Mouse (Mus musculus): ENCODE measurements around the gene Tfeb. TPM values are rescaled to one million over a fixed set of nuclear protein-coding genes. Genes with fewer than 3 reads are reported as not detected.

The Tfeb gene
- total and polyA plus RNA-seq, 3 experiments = 29.1 to 49.3 (median 39.9) TPM

DNA sequence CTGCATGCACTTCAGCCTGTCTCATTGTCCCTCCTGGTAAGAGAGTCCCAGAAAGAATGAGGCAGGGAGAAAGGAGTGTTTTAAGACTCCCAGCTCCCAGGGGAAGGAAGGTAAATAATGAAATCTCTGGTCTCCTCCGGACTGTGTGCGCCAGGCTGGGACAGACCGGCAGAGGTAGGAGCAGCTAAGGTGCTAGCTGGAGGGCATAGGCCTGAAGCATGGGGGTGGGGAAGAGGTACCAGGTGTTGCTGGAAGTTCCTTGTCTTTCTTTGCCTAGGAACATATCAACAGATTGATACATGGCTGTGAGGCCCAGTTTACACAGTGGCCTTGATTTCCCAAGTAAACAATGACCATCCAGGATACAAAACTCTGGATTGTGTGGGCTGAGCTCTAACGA, 27.9 kb upstream of the Tfeb start:
- Histone ChIP-seq H3K79me2 (replicated peaks; ENCODE audit: control insufficient read depth, extremely low read depth, insufficient read depth, poor library complexity, severe bottlenecking) (no peaks in the 10 kb centered on the region), H3K4me1 (ENCODE audit: control insufficient read depth in 1 of 2, insufficient read depth in 2 of 2) (peaks cover 6 to 7% of the 10 kb centered on the region in 2 experiments; a peak in 3 of 4 replicates), H3K27me3 (replicated peaks) (peaks cover 35% of the 10 kb centered on the region), H3K27ac (ENCODE audit: insufficient read depth, low read depth) (no peak overlapping the region), H3K9ac (ENCODE audit: insufficient read depth, low read depth) (no peak overlapping the region), H3K4me2 (ENCODE audit: insufficient read depth, low read depth, poor library complexity, severe bottlenecking) (no peak overlapping the region), H3K9me3 (replicated peaks; ENCODE audit: low read length) (no peaks in the 10 kb centered on the region), H3K4me3 (replicated peaks in 1 of 3; ENCODE audit: low read depth in 2 of 3, low read length in 2 of 3, poor library complexity in 1 of 3) (no peak overlapping the region), H3K36me3 (replicated peaks in 1 of 2; ENCODE audit: control insufficient read depth in 1 of 2, insufficient read depth in 1 of 2, low read length in 1 of 2) (no peaks in the 10 kb centered on the region)
- DNase-seq (ENCODE audit: extremely low read depth) = no peak
- in situ Hi-C loops (cut with MboI; ENCODE audit: low pct_ligation_motif_present, low pct_unique_long_range_greater_than_20kb, low sequenced_read_pairs) (no loop called here), dilution Hi-C loops (cut with MboI; ENCODE audit: extremely low pct_ligation_motif_present, extremely low pct_unique_long_range_greater_than_20kb, low sequenced_read_pairs) (no loop called here)
- no peak for TF ChIP-seq BHLHE40 (IDR thresholded peaks at IDR 0.05; ENCODE audit: low read depth, low read length)
- TF ChIP-seq ZKSCAN1 (IDR thresholded peaks at IDR 0.05; ENCODE audit: borderline replicate concordance, low read depth, low read length) = no peak
- no peak for TF ChIP-seq POLR2A (IDR thresholded peaks at IDR 0.05; ENCODE audit: low read depth, low read length)
- TF ChIP-seq ZNF384 (IDR thresholded peaks at IDR 0.05; ENCODE audit: low read depth, low read length) = no peak
- no peak for TF ChIP-seq MAZ (IDR thresholded peaks at IDR 0.05; ENCODE audit: low read depth, low read length)
- TF ChIP-seq PAX5 (IDR thresholded peaks at IDR 0.05; ENCODE audit: low read length) = no peak
- TF ChIP-seq UBTF (IDR thresholded peaks at IDR 0.05; ENCODE audit: low read depth, low read length) = no peak
- no peak for TF ChIP-seq MAFK (IDR thresholded peaks at IDR 0.05; ENCODE audit: insufficient replicate concordance, low read length)
- no peak for TF ChIP-seq TCF12 (IDR thresholded peaks at IDR 0.05; ENCODE audit: low read depth, low read length)
- TF ChIP-seq JUN (IDR thresholded peaks at IDR 0.05; ENCODE audit: insufficient read depth, low read depth, low read length) = no peak
- no peak for TF ChIP-seq HCFC1 (IDR thresholded peaks at IDR 0.05; ENCODE audit: low read depth, low read length)
- no peak for TF ChIP-seq MAX (IDR thresholded peaks at IDR 0.05; ENCODE audit: low read length)
- TF ChIP-seq JUND (conservative IDR thresholded peaks at IDR 0.05; ENCODE audit: low read depth, low read length) = no peak
- TF ChIP-seq EP300 (IDR thresholded peaks at IDR 0.05; ENCODE audit: low read length) = no peak
- no peak for TF ChIP-seq USF2 (conservative IDR thresholded peaks at IDR 0.05; ENCODE audit: low read depth, low read length)
- no peak for TF ChIP-seq KAT2A (IDR thresholded peaks at IDR 0.05; ENCODE audit: insufficient replicate concordance, low read length)
- TF ChIP-seq ZMIZ1 (IDR thresholded peaks at IDR 0.05; ENCODE audit: low read depth, low read length) = no peak
- TF ChIP-seq E2F4 (IDR thresholded peaks at IDR 0.05; ENCODE audit: insufficient replicate concordance, low read depth, low read length) = no peak
- TF ChIP-seq ZC3H11A (IDR thresholded peaks at IDR 0.05; ENCODE audit: low read depth, low read length) = no peak

GRCm38 (mm10) chr17:47710036-47710435, 26.8 kb upstream of the Tfeb start:
- no peak for DNase-seq (ENCODE audit: extremely low read depth)
- dilution Hi-C loops (cut with MboI; ENCODE audit: extremely low pct_ligation_motif_present, extremely low pct_unique_long_range_greater_than_20kb, low sequenced_read_pairs) (no loop called here), in situ Hi-C loops (cut with MboI; ENCODE audit: low pct_ligation_motif_present, low pct_unique_long_range_greater_than_20kb, low sequenced_read_pairs) (no loop called here)
- no peaks in the 10 kb centered on the region for H3K36me3 ChIP-seq (replicated peaks in 1 of 2; ENCODE audit: control insufficient read depth in 1 of 2, insufficient read depth in 1 of 2, low read length in 1 of 2)
- no peaks in the 10 kb centered on the region for H3K79me2 ChIP-seq (replicated peaks; ENCODE audit: control insufficient read depth, extremely low read depth, insufficient read depth, poor library complexity, severe bottlenecking)
- no peak overlapping the region for H3K4me3 ChIP-seq (replicated peaks in 1 of 3; ENCODE audit: low read depth in 2 of 3, low read length in 2 of 3, poor library complexity in 1 of 3)
- H3K9me3 ChIP-seq (replicated peaks; ENCODE audit: low read length) = no peaks in the 10 kb centered on the region
- TF ChIP-seq JUN (IDR thresholded peaks at IDR 0.05; ENCODE audit: insufficient read depth, low read depth, low read length) (no peak), EP300 (IDR thresholded peaks at IDR 0.05; ENCODE audit: low read length) (no peak), UBTF (IDR thresholded peaks at IDR 0.05; ENCODE audit: low read depth, low read length) (no peak), MXI1 (IDR thresholded peaks at IDR 0.05; ENCODE audit: low read depth, low read length) (no peak), MAFK (IDR thresholded peaks at IDR 0.05; ENCODE audit: insufficient replicate concordance, low read length) (no peak), ZC3H11A (IDR thresholded peaks at IDR 0.05; ENCODE audit: low read depth, low read length) (no peak), POLR2AphosphoS2 (IDR thresholded peaks at IDR 0.05; ENCODE audit: low read depth, low read length) (no peak), HCFC1 (IDR thresholded peaks at IDR 0.05; ENCODE audit: low read depth, low read length) (no peak), JUND (conservative IDR thresholded peaks at IDR 0.05; ENCODE audit: low read depth, low read length) (no peak), USF2 (conservative IDR thresholded peaks at IDR 0.05; ENCODE audit: low read depth, low read length) (no peak)
- no peak overlapping the region for H3K9ac ChIP-seq (ENCODE audit: insufficient read depth, low read depth)
- peaks cover 38% of the 10 kb centered on the region for H3K27me3 ChIP-seq (replicated peaks)
- no peak overlapping the region for H3K4me2 ChIP-seq (ENCODE audit: insufficient read depth, low read depth, poor library complexity, severe bottlenecking)
- no peak overlapping the region for H3K27ac ChIP-seq (ENCODE audit: insufficient read depth, low read depth)
- H3K4me1 ChIP-seq (ENCODE audit: control insufficient read depth in 1 of 2, insufficient read depth in 2 of 2) = peaks cover 7 to 9% of the 10 kb centered on the region in 2 experiments; a peak in 3 of 4 replicates

All from CH12.LX (cell line).